13 mouse cellular contexts compared by ENCODE assay signal in genomic region chr2:169404908-169405690, GRCm38 (mm10).
DNase-seq lines count a peak whose midpoint lies in the region; ATAC-seq lines count a peak whose summit lies in the region.
"Had no signal": no experiment of that assay in that cellular context is flagged by ENCODE, and none has a peak within 500 bp of the region (broad histone marks: within the 10 kb centered on the region; RNA-seq: fewer than 3 reads in every experiment).

No protein-coding gene starts in this region.

- no peaks in the 10 kb centered on the region for H3K36me3 ChIP-seq in forebrain, embryonic 10.5 days (replicated peaks)
- H3K36me3 ChIP-seq in neural tube, embryonic 13.5 days: no peaks in the 10 kb centered on the region

- no peaks in the 10 kb centered on the region for H3K9me3 ChIP-seq in forebrain, embryonic 10.5 days
- peaks cover 6% of the 10 kb centered on the region; the same call in 1 of the 2 replicates for H3K9me3 ChIP-seq in neural tube, embryonic 13.5 days

- H3K4me3 ChIP-seq in forebrain, embryonic 10.5 days: no peak overlapping the region; the same call in 1 of the 2 replicates
- no peak overlapping the region for H3K4me3 ChIP-seq in neural tube, embryonic 13.5 days

- peak; percentile 5 to 9 for DNase-seq in left cerebral cortex, adult 9 months (ENCODE audit: low spot score in 2 of 2)
- no peak for DNase-seq in left cerebral cortex, adult 18-20 months (ENCODE audit: low spot score in 2 of 2)
- peak; percentile 74 for DNase-seq in forebrain, embryonic 10.5 days (ENCODE audit: extremely low spot score, low spot score)
- DNase-seq in left cerebral cortex, postnatal 25 days (ENCODE audit: low spot score in 2 of 2): peak; percentile 5 to 13
- no peak for DNase-seq in B cell, adult 2 months
- DNase-seq in layer of hippocampus, adult 11-12 months (ENCODE audit: low spot score): no peak
- DNase-seq in spleen, adult 18-20 months: no peak
- DNase-seq: cerebellum, postnatal 25 days; gastrocnemius, postnatal 36 days had no signal

- no peak overlapping the region for H3K4me2 ChIP-seq in neural tube, embryonic 13.5 days

- H3K4me1 ChIP-seq in forebrain, embryonic 10.5 days: peaks cover 18% of the 10 kb centered on the region
- H3K4me1 ChIP-seq in neural tube, embryonic 13.5 days (replicated peaks): peaks cover 27% of the 10 kb centered on the region

- peak overlapping the region; percentile 77 for H3K27ac ChIP-seq in forebrain, embryonic 10.5 days
- H3K27ac ChIP-seq in neural tube, embryonic 13.5 days (replicated peaks): peak overlapping the region; percentile 91
- H3K27ac ChIP-seq: liver, embryonic 14.5 days; stomach, postnatal 0 days had no signal

- intact Hi-C loops in left cerebral cortex, postnatal 25 days (cut with DNase I): no loop called here

- peak overlapping the region; percentile 46 for H3K9ac ChIP-seq in neural tube, embryonic 13.5 days
- H3K9ac ChIP-seq: liver, embryonic 14.5 days had no signal

- WGBS in forebrain, embryonic 10.5 days: 18% methylated on average over 6 of the region's 6 CpGs
- whole genome bisulfite sequencing in neural tube, embryonic 13.5 days: 13% methylated on average over 6 of the region's 6 CpGs

- peak; percentile 94 for ATAC-seq in neural tube, embryonic 13.5 days (ENCODE audit: low read depth)
- ATAC-seq: intestine, postnatal 0 days had no signal

- no peaks in the 10 kb centered on the region for H3K27me3 ChIP-seq in forebrain, embryonic 10.5 days (ENCODE audit: poor library complexity, severe bottlenecking)
- H3K27me3 ChIP-seq in neural tube, embryonic 13.5 days: no peaks in the 10 kb centered on the region

Comparison
In these comparisons a context has a peak if more than half of its experiments do, and no peak if none do; other contexts are left out.
1. DNase-seq: peak in left cerebral cortex, adult 9 months (2 of 2), forebrain, embryonic 10.5 days (single experiment) and left cerebral cortex, postnatal 25 days (2 of 2); none in left cerebral cortex, adult 18-20 months (0 of 2), B cell, adult 2 months (0 of 2), layer of hippocampus, adult 11-12 months (single experiment) and spleen, adult 18-20 months (0 of 2).